ENCODE assay signal across 26 mouse cellular contexts in genomic region chr5:66135161-66135852, GRCm38 (mm10). TPM values are rescaled to one million over a fixed set of nuclear protein-coding genes. Genes with fewer than 3 reads are reported as not detected.
DNase-seq lines count a peak whose midpoint lies in the region; ATAC-seq and TF ChIP-seq lines count a peak whose summit lies in the region.
"Had no signal": no experiment of that assay in that cellular context is flagged by ENCODE, and none has a peak within 500 bp of the region (broad histone marks: within the 10 kb centered on the region; RNA-seq: fewer than 3 reads in every experiment).

No protein-coding gene starts in this region.

- no peak overlapping the region for H3K9ac ChIP-seq in limb, embryonic 14.5 days (ENCODE audit: low read depth, low read length, severe bottlenecking)
- no peak overlapping the region for H3K9ac ChIP-seq in midbrain, embryonic 14.5 days (replicated peaks; ENCODE audit: low read length)
- no peak overlapping the region for H3K9ac ChIP-seq in midbrain, embryonic 13.5 days (replicated peaks)
- H3K9ac ChIP-seq: embryonic facial prominence, embryonic 15.5 days; forebrain, postnatal 0 days; heart, embryonic 12.5 days; kidney, embryonic 15.5 days; liver, embryonic 13.5 days; midbrain, embryonic 15.5 days; neural tube, embryonic 12.5 days had no signal

- DNase-seq in limb, embryonic 14.5 days (ENCODE audit: low spot score) = peak; percentile 34
- no peak for DNase-seq in limb, embryonic 10.5 days (ENCODE audit: low spot score)
- peak; percentile 39 for DNase-seq in midbrain, embryonic 14.5 days
- DNase-seq in splenic B cell, adult 2 months (ENCODE audit: low read depth, low spot score) = peak; percentile 39
- DNase-seq in thymus, postnatal 36 days = no peak
- DNase-seq: cerebellum, adult 2 months; cerebellum, postnatal 36 days; embryo, embryonic 11 days; forebrain, postnatal 0 days; gastrocnemius, postnatal 25 days; heart, adult 18-20 months; heart, postnatal 10 days; left cerebral cortex, postnatal 4 days; liver, embryonic 13.5 days; right cerebral cortex, adult 18-20 months; right cerebral cortex, postnatal 4 days had no signal

- H3K36me3 ChIP-seq in limb, embryonic 14.5 days (ENCODE audit: control insufficient read depth, insufficient read depth, low read length) = no peaks in the 10 kb centered on the region
- H3K36me3 ChIP-seq in limb, embryonic 10.5 days = no peaks in the 10 kb centered on the region
- no peaks in the 10 kb centered on the region for H3K36me3 ChIP-seq in midbrain, embryonic 14.5 days (ENCODE audit: control insufficient read depth, insufficient read depth, low read length)
- no peaks in the 10 kb centered on the region for H3K36me3 ChIP-seq in midbrain, embryonic 13.5 days
- no peaks in the 10 kb centered on the region for H3K36me3 ChIP-seq in splenic B cell, adult 2 months (ENCODE audit: control insufficient read depth, insufficient read depth, low read length, poor library complexity, severe bottlenecking)
- H3K36me3 ChIP-seq: embryonic facial prominence, embryonic 15.5 days; heart, embryonic 12.5 days; kidney, embryonic 15.5 days; liver, embryonic 13.5 days; midbrain, embryonic 15.5 days; neural tube, embryonic 12.5 days had no signal

- 78% methylated on average over 11 of the region's 11 CpGs for WGBS in limb, embryonic 14.5 days
- 89% methylated on average over 11 of the region's 11 CpGs for WGBS in limb, embryonic 10.5 days
- WGBS in midbrain, embryonic 14.5 days = 57% methylated on average over 11 of the region's 11 CpGs
- 63% methylated on average over 11 of the region's 11 CpGs for WGBS in midbrain, embryonic 13.5 days

- no peaks in the 10 kb centered on the region for H3K4me1 ChIP-seq in limb, embryonic 14.5 days (ENCODE audit: control insufficient read depth, insufficient read depth, low read length)
- H3K4me1 ChIP-seq in limb, embryonic 10.5 days = peaks cover 10% of the 10 kb centered on the region
- no peaks in the 10 kb centered on the region for H3K4me1 ChIP-seq in midbrain, embryonic 14.5 days (ENCODE audit: control insufficient read depth, insufficient read depth, low read length)
- H3K4me1 ChIP-seq in midbrain, embryonic 13.5 days (replicated peaks) = 0 out of 2 replicates have a peak, but pooled peaks cover 6% of the 10 kb centered on the region
- peaks cover 47% of the 10 kb centered on the region for H3K4me1 ChIP-seq in bone marrow macrophage, adult 2 months (ENCODE audit: control insufficient read depth, insufficient read depth, low read length)
- H3K4me1 ChIP-seq: embryonic facial prominence, embryonic 15.5 days; midbrain, embryonic 15.5 days had no signal

- no peak overlapping the region for H3K4me2 ChIP-seq in limb, embryonic 14.5 days (replicated peaks; ENCODE audit: low read depth, low read length, severe bottlenecking)
- H3K4me2 ChIP-seq in midbrain, embryonic 14.5 days (ENCODE audit: low read length) = no peak overlapping the region
- no peak overlapping the region for H3K4me2 ChIP-seq in midbrain, embryonic 13.5 days (replicated peaks)
- H3K4me2 ChIP-seq: embryonic facial prominence, embryonic 15.5 days; heart, embryonic 12.5 days; kidney, embryonic 15.5 days; liver, embryonic 13.5 days; midbrain, embryonic 15.5 days; neural tube, embryonic 12.5 days had no signal

- no peak overlapping the region for H3K4me3 ChIP-seq in limb, embryonic 14.5 days (replicated peaks; ENCODE audit: low read length)
- H3K4me3 ChIP-seq in limb, embryonic 10.5 days = no peak overlapping the region
- no peak overlapping the region for H3K4me3 ChIP-seq in midbrain, embryonic 14.5 days (replicated peaks; ENCODE audit: low read depth, low read length)
- no peak overlapping the region for H3K4me3 ChIP-seq in midbrain, embryonic 13.5 days (replicated peaks)
- H3K4me3 ChIP-seq in bone marrow macrophage, adult 2 months (ENCODE audit: insufficient read depth, low read length) = no peak overlapping the region
- H3K4me3 ChIP-seq: embryonic facial prominence, embryonic 15.5 days; heart, embryonic 12.5 days; kidney, embryonic 15.5 days; left cerebral cortex, adult 2 months; liver, embryonic 13.5 days; midbrain, embryonic 15.5 days; neural tube, embryonic 12.5 days had no signal

- H3K9me3 ChIP-seq in limb, embryonic 14.5 days (ENCODE audit: control insufficient read depth, low read length) = no peaks in the 10 kb centered on the region
- no peaks in the 10 kb centered on the region for H3K9me3 ChIP-seq in limb, embryonic 10.5 days (replicated peaks)
- H3K9me3 ChIP-seq in midbrain, embryonic 14.5 days (ENCODE audit: control insufficient read depth, low read length) = no peaks in the 10 kb centered on the region
- H3K9me3 ChIP-seq in midbrain, embryonic 13.5 days = no peaks in the 10 kb centered on the region
- H3K9me3 ChIP-seq: embryonic facial prominence, embryonic 15.5 days; heart, embryonic 12.5 days; kidney, embryonic 15.5 days; liver, embryonic 13.5 days; midbrain, embryonic 15.5 days; neural tube, embryonic 12.5 days had no signal

- no peak for ATAC-seq in limb, embryonic 14.5 days (ENCODE audit: low FRiP score, low read depth)
- ATAC-seq in midbrain, embryonic 14.5 days (ENCODE audit: low FRiP score, low TSS enrichment) = no peak
- no peak for ATAC-seq in midbrain, embryonic 13.5 days
- ATAC-seq: forebrain, postnatal 0 days; intestine, postnatal 0 days; midbrain, embryonic 15.5 days had no signal

- no peaks in the 10 kb centered on the region for H3K27me3 ChIP-seq in limb, embryonic 14.5 days (ENCODE audit: control insufficient read depth, insufficient read depth, low read length)
- peaks cover 4% of the 10 kb centered on the region; the same call in 1 of the 2 replicates for H3K27me3 ChIP-seq in limb, embryonic 10.5 days (ENCODE audit: low read depth, poor library complexity, severe bottlenecking)
- no peaks in the 10 kb centered on the region for H3K27me3 ChIP-seq in midbrain, embryonic 14.5 days (ENCODE audit: control insufficient read depth, insufficient read depth, low read length)
- H3K27me3 ChIP-seq in midbrain, embryonic 13.5 days = no peaks in the 10 kb centered on the region
- no peaks in the 10 kb centered on the region for H3K27me3 ChIP-seq in splenic B cell, adult 2 months (ENCODE audit: control insufficient read depth, insufficient read depth, low read length, poor library complexity, severe bottlenecking)
- H3K27me3 ChIP-seq: embryonic facial prominence, embryonic 15.5 days; heart, embryonic 12.5 days; kidney, embryonic 15.5 days; liver, embryonic 13.5 days; midbrain, embryonic 15.5 days; neural tube, embryonic 12.5 days had no signal

- TF ChIP-seq CTCF in bone marrow macrophage, adult 2 months (IDR thresholded peaks at IDR 0.05; ENCODE audit: low read depth, low read length) = no peak

- H3K27ac ChIP-seq in limb, embryonic 14.5 days (replicated peaks; ENCODE audit: low read depth, low read length) = no peak overlapping the region
- no peak overlapping the region for H3K27ac ChIP-seq in limb, embryonic 10.5 days
- H3K27ac ChIP-seq in midbrain, embryonic 14.5 days (replicated peaks; ENCODE audit: low read depth, low read length) = no peak overlapping the region
- H3K27ac ChIP-seq in midbrain, embryonic 13.5 days = no peak overlapping the region
- peak overlapping the region; percentile 53 for H3K27ac ChIP-seq in bone marrow macrophage, adult 2 months (ENCODE audit: insufficient read depth, low read depth, low read length)
- H3K27ac ChIP-seq: embryonic facial prominence, embryonic 15.5 days; kidney, embryonic 15.5 days; left cerebral cortex, adult 2 months; liver, embryonic 13.5 days; midbrain, embryonic 15.5 days; neural tube, embryonic 12.5 days; stomach, postnatal 0 days had no signal

- TF ChIP-seq POLR2A in limb, embryonic 14.5 days (IDR thresholded peaks at IDR 0.05; ENCODE audit: borderline replicate concordance, extremely low read depth, insufficient read depth, insufficient read length) = no peak
- no peak for TF ChIP-seq POLR2A in bone marrow macrophage, adult 2 months (IDR thresholded peaks at IDR 0.05; ENCODE audit: borderline replicate concordance, low read depth, low read length)

RNA-seq across cellular contexts. Expression of gene Rbm47, which starts 37.6 kb away (rescaled TPM):
- polyA plus RNA-seq in limb, embryonic 14.5 days (2012; rRNA removed) = 2.5 and 2.6 TPM in 2 replicates
- 5.2 and 6.2 TPM in 2 replicates for polyA plus RNA-seq in limb, embryonic 14.5 days (2014; fragmentation: Nextera tagmentation; extraction: Ambion mirVana)
- polyA plus RNA-seq in limb, embryonic 10.5 days (2016; fragmentation: Nextera tagmentation; extraction: Ambion mirVana) = 1.1 TPM in 2 replicates
- polyA plus RNA-seq in midbrain, embryonic 14.5 days (2014; fragmentation: Nextera tagmentation; extraction: Ambion mirVana) = 0.30 and 1.0 TPM in 2 replicates
- 1.3 and 2.5 TPM in 2 replicates for polyA plus RNA-seq in midbrain, embryonic 13.5 days (2015; fragmentation: Nextera tagmentation; extraction: Ambion mirVana)
- 86.7 and 89.0 TPM in 2 replicates for polyA plus RNA-seq in bone marrow macrophage, adult 2 months (2012; ENCODE audit: insufficient read depth, insufficient read length, missing spikeins)

Comparison
In these comparisons a context has a peak if more than half of its experiments do, and no peak if none do; other contexts are left out.
1. DNase-seq: peak in limb, embryonic 14.5 days (single experiment), midbrain, embryonic 14.5 days (single experiment) and splenic B cell, adult 2 months (single experiment); none in limb, embryonic 10.5 days (single experiment) and thymus, postnatal 36 days (0 of 2).
2. RNA of gene Rbm47, which starts 37.6 kb away (polyA plus RNA-seq): 86.7 to 89.0 TPM in bone marrow macrophage, adult 2 months; 2.5 to 6.2 TPM in limb, embryonic 14.5 days, 1.3 to 2.5 TPM in midbrain, embryonic 13.5 days, 1.1 TPM in limb, embryonic 10.5 days and 0.30 to 1.0 TPM in midbrain, embryonic 14.5 days; every median in the first group is over 10 times any median in the second.